Mouse (Mus musculus) heart, adult 10 weeks (tissue): ENCODE measurements around the gene Dpp8. TPM values are rescaled to one million over a fixed set of nuclear protein-coding genes. Genes with fewer than 3 reads are reported as not detected.

Experiments
- polyA plus RNA-seq: library from polyadenylated mRNA; stranded (reverse); fragments of 350-450 nt; fragmentation: Illumina TruSeq; extraction: RNeasy Lipid Tissue Mini Kit (QIAGEN cat#74804); gene quantifications from one replicate; pipeline ENCODE4 v1.2.3, GENCODE M21; 2014; ENCODE audit warnings: low read depth, low replicate concordance

Gene Dpp8
- polyA plus RNA-seq = 64.1 TPM

DNA sequence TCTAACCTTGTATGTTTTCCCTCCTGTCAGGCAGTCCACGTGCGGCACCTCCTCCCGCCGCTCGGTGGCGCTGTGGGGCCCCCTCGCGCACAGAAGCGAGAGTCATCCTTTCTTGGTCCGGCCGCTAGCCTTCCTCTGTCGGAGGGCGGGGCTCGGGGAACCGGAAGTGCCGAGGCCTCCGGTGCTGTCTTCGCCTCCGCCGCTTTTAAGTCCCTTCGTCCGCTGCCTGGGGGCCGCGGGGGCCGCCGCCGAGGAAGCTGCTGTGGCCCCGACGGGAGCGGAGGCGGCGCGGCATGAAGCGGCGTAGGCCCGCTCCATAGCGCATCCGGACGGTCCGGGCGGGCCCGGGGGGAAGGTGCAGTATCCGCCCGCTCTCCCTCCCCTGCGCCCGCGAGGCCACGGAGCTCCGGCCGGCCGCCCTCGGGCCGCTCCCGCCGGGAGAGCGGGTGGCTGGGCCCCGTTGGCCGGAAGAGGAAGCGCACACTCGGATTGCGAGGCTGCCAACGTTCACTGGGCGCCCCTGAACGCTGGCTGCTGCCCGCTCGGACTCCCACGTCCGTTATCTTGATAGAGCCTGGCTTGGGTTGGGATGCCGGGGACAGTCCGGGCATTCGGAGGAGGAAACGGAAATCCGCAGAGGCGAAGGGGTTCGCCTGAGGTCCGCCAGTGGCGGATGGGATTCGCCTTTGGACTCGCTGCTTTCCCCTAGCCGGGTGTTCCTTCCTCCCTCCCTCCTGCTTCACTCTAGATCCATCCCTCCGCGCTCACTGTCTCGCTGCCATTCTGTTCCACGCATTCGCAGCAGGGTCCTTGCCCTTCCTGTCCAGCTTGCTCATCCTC is at the start of gene Dpp8:
Gene Dpp8 (plus strand): TSS at position 146 of the 840 bp plus-strand sequence.

GRCm38 (mm10) chr9:65020991-65021886 is 11.0 kb upstream of the Dpp8 start, which contains the start of gene Hacd3:
Hacd3 (minus strand) TSS chr9:65021693.

GRCm38 (mm10) chr9:65100991-65101685 is 68.9 kb downstream of the Dpp8 start, which contains the start of gene Igdcc4:
Igdcc4 (plus strand) TSS chr9:65101486.

Other genes starting within 250 kb of the Dpp8 start
- 5.3 TPM for gene Dennd4a, start 221.1 kb upstream of the Dpp8 start, polyA plus RNA-seq
- 0.13 TPM for gene Slc24a1, start 80.8 kb upstream of the Dpp8 start, polyA plus RNA-seq
- gene Ints14, start 71.5 kb upstream of the Dpp8 start, polyA plus RNA-seq = 15.9 TPM
- gene Hacd3, start 10.7 kb upstream of the Dpp8 start, polyA plus RNA-seq = 23.9 TPM
- 7.6 TPM for gene Igdcc4, start 69.1 kb downstream of the Dpp8 start, polyA plus RNA-seq
- not detected for gene Igdcc3, start 108.8 kb downstream of the Dpp8 start, polyA plus RNA-seq
- gene Parp16, start 162.9 kb downstream of the Dpp8 start, polyA plus RNA-seq = 3.2 TPM
- 10.0 TPM for gene Cilp, start 232.8 kb downstream of the Dpp8 start, polyA plus RNA-seq